ENCODE assay signal across 7 mouse cellular contexts in genomic region chr13:51418268-51418941, GRCm38 (mm10). TPM values are rescaled to one million over a fixed set of nuclear protein-coding genes. Genes with fewer than 3 reads are reported as not detected.
DNase-seq lines count a peak whose midpoint lies in the region; ATAC-seq and TF ChIP-seq lines count a peak whose summit lies in the region.

No protein-coding gene starts in this region.

- H3K27ac ChIP-seq in embryonic facial prominence, embryonic 10.5 days (replicated peaks): peak overlapping the region; percentile 85
- peak overlapping the region; percentile 55 for H3K27ac ChIP-seq in heart, adult 2 months
- H3K27ac ChIP-seq in kidney, adult 2 months (ENCODE audit: insufficient read depth, low read depth, low read length): peak overlapping the region; percentile 14; the same call in 1 of the 2 replicates
- peak overlapping the region; percentile 81 for H3K27ac ChIP-seq in limb, embryonic 11.5 days (replicated peaks; ENCODE audit: low read depth, low read length)
- H3K27ac ChIP-seq in midbrain, embryonic 14.5 days (replicated peaks; ENCODE audit: low read depth, low read length): peak overlapping the region; percentile 37; the same call in 1 of the 2 replicates

- intact Hi-C loops in heart, adult 2 months (cut with DNase I): loop anchor here (1.0 to 5.0 kb wide), 3 partner anchors 226 to 469 kb away; partner anchors contain the start of gene Spin1

- peak; percentile 89 for TF ChIP-seq EP300 in heart, adult 2 months (IDR thresholded peaks at IDR 0.05; ENCODE audit: insufficient read depth, low read depth, low read length)

- WGBS in embryonic facial prominence, embryonic 10.5 days: 5% methylated on average over 20 of the region's 20 CpGs
- WGBS in heart, adult 2 months: 3% methylated on average over 20 of the region's 20 CpGs
- 8% methylated on average over 20 of the region's 20 CpGs for WGBS in kidney, adult 2 months
- 6% methylated on average over 20 of the region's 20 CpGs for WGBS in limb, embryonic 11.5 days
- 3% methylated on average over 20 of the region's 20 CpGs for WGBS in midbrain, embryonic 14.5 days

- H3K4me1 ChIP-seq in embryonic facial prominence, embryonic 10.5 days: peaks cover 33% of the 10 kb centered on the region
- peaks cover 5% of the 10 kb centered on the region for H3K4me1 ChIP-seq in heart, adult 2 months (ENCODE audit: control insufficient read depth, insufficient read depth, low read length)
- H3K4me1 ChIP-seq in kidney, adult 2 months (ENCODE audit: control insufficient read depth, insufficient read depth, low read length): no peaks in the 10 kb centered on the region
- H3K4me1 ChIP-seq in limb, embryonic 11.5 days (ENCODE audit: control insufficient read depth, insufficient read depth, low read length): peaks cover 14% of the 10 kb centered on the region
- peaks cover 14% of the 10 kb centered on the region for H3K4me1 ChIP-seq in midbrain, embryonic 14.5 days (ENCODE audit: control insufficient read depth, insufficient read depth, low read length)

- ATAC-seq in limb, embryonic 11.5 days (ENCODE audit: insufficient number of reproducible peaks, low FRiP score, low TSS enrichment, low read depth): peak; percentile 42; the same call in 1 of the 2 replicates
- ATAC-seq in midbrain, embryonic 14.5 days (ENCODE audit: low FRiP score, low TSS enrichment): peak; percentile 80

- H3K4me2 ChIP-seq in limb, embryonic 11.5 days (ENCODE audit: low read depth, severe bottlenecking): no peak overlapping the region; the same call in 1 of the 2 replicates
- H3K4me2 ChIP-seq in midbrain, embryonic 14.5 days (ENCODE audit: low read length): peak overlapping the region; percentile 47

- peak overlapping the region; percentile 37 for H3K4me3 ChIP-seq in embryonic facial prominence, embryonic 10.5 days
- peak overlapping the region; percentile 36 for H3K4me3 ChIP-seq in heart, adult 2 months
- H3K4me3 ChIP-seq in kidney, adult 2 months (ENCODE audit: insufficient read depth, low read depth, low read length): no peak overlapping the region
- no peak overlapping the region for H3K4me3 ChIP-seq in limb, embryonic 11.5 days (ENCODE audit: low read depth, low read length)
- H3K4me3 ChIP-seq in midbrain, embryonic 14.5 days (replicated peaks; ENCODE audit: low read depth, low read length): peak overlapping the region; percentile 4; the same call in 1 of the 2 replicates

- H3K9me3 ChIP-seq in embryonic facial prominence, embryonic 10.5 days: peaks cover 14% of the 10 kb centered on the region
- peaks cover 13% of the 10 kb centered on the region; the same call in 1 of the 2 replicates for H3K9me3 ChIP-seq in limb, embryonic 11.5 days (ENCODE audit: control insufficient read depth, low read length)
- H3K9me3 ChIP-seq in midbrain, embryonic 14.5 days (ENCODE audit: control insufficient read depth, low read length): 0 out of 2 replicates have a peak, but pooled peaks cover 5% of the 10 kb centered on the region

- H3K79me2 ChIP-seq in heart, adult 2 months (replicated peaks; ENCODE audit: control insufficient read depth, insufficient read depth, low read length): no peaks in the 10 kb centered on the region

- peak; percentile 97 for DNase-seq in adrenal gland, postnatal 14 days
- peak; percentile 94 for DNase-seq in embryonic facial prominence, embryonic 10.5 days (ENCODE audit: low spot score)
- DNase-seq in heart, adult 2 months: peak; percentile 90 to 95
- peak; percentile 94 for DNase-seq in kidney, adult 2 months
- DNase-seq in limb, embryonic 11.5 days (ENCODE audit: low spot score): peak; percentile 99
- DNase-seq in midbrain, embryonic 14.5 days: peak; percentile 99
- DNase-seq in spleen, adult 18-20 months: peak; percentile 73 to 89

- peaks cover 89% of the 10 kb centered on the region for H3K36me3 ChIP-seq in embryonic facial prominence, embryonic 10.5 days (replicated peaks)
- H3K36me3 ChIP-seq in heart, adult 2 months (ENCODE audit: control insufficient read depth, insufficient read depth, low read length): no peaks in the 10 kb centered on the region
- no peaks in the 10 kb centered on the region for H3K36me3 ChIP-seq in kidney, adult 2 months (ENCODE audit: control insufficient read depth, insufficient read depth, low read length)
- H3K36me3 ChIP-seq in limb, embryonic 11.5 days (ENCODE audit: control insufficient read depth, insufficient read depth, low read length): peaks cover 39% of the 10 kb centered on the region
- no peaks in the 10 kb centered on the region for H3K36me3 ChIP-seq in midbrain, embryonic 14.5 days (ENCODE audit: control insufficient read depth, insufficient read depth, low read length)

- TF ChIP-seq CTCF in heart, adult 2 months (IDR thresholded peaks at IDR 0.05): peak; percentile 98
- peak; percentile 94 for TF ChIP-seq CTCF in kidney, adult 2 months (conservative IDR thresholded peaks at IDR 0.05; ENCODE audit: insufficient read depth, insufficient read length, low read depth, low read length)

- no peak overlapping the region for H3K9ac ChIP-seq in heart, adult 2 months (ENCODE audit: low read depth, low read length)
- 0 out of 2 replicates have a peak overlapping the region, but pooled peaks have one; percentile 13 for H3K9ac ChIP-seq in limb, embryonic 11.5 days (ENCODE audit: low read length)
- H3K9ac ChIP-seq in midbrain, embryonic 14.5 days (replicated peaks; ENCODE audit: low read length): peak overlapping the region; percentile 36

- H3K27me3 ChIP-seq in embryonic facial prominence, embryonic 10.5 days (replicated peaks; ENCODE audit: low read depth, poor library complexity, severe bottlenecking): no peaks in the 10 kb centered on the region
- no peaks in the 10 kb centered on the region for H3K27me3 ChIP-seq in heart, adult 2 months (ENCODE audit: control insufficient read depth, insufficient read depth, low read length)
- H3K27me3 ChIP-seq in kidney, adult 2 months (replicated peaks; ENCODE audit: control insufficient read depth, insufficient read depth, low read length): no peaks in the 10 kb centered on the region
- 0 out of 2 replicates have a peak, but pooled peaks cover 2% of the 10 kb centered on the region for H3K27me3 ChIP-seq in limb, embryonic 11.5 days (ENCODE audit: control insufficient read depth, insufficient read depth, low read length)
- no peaks in the 10 kb centered on the region for H3K27me3 ChIP-seq in midbrain, embryonic 14.5 days (ENCODE audit: control insufficient read depth, insufficient read depth, low read length)

- TF ChIP-seq POLR2A in heart, adult 2 months (IDR thresholded peaks at IDR 0.05; ENCODE audit: insufficient read depth, low read depth, low read length): no peak
- no peak for TF ChIP-seq POLR2A in kidney, adult 2 months (IDR thresholded peaks at IDR 0.05; ENCODE audit: low read depth, low read length)

RNA-seq across cellular contexts. Expression of gene S1pr3, which starts 10.0 kb away (rescaled TPM):
- 14.6 and 21.0 TPM in 2 replicates for total RNA-seq in adrenal gland, postnatal 14 days (2021)
- polyA plus RNA-seq in embryonic facial prominence, embryonic 10.5 days (2016; fragmentation: Nextera tagmentation; extraction: Ambion mirVana): 50.4 and 67.6 TPM in 2 replicates
- total RNA-seq in heart, adult 2 months (2021): 10 to 100 TPM; 12.2 to 16.4 TPM
- polyA plus RNA-seq in heart, adult 2 months (2012; rRNA removed): 16.3 and 25.5 TPM in 2 replicates
- 15.6 and 16.1 TPM in 2 replicates for polyA plus RNA-seq in kidney, adult 2 months (2012; rRNA removed)
- 126 and 129 TPM in 2 replicates for polyA plus RNA-seq in limb, embryonic 11.5 days (2014; fragmentation: Nextera tagmentation; extraction: Ambion mirVana)
- polyA plus RNA-seq in midbrain, embryonic 14.5 days (2014; fragmentation: Nextera tagmentation; extraction: Ambion mirVana): 6.1 and 12.8 TPM in 2 replicates

Comparison
In these comparisons a context has a peak if more than half of its experiments do, and no peak if none do; other contexts are left out.
1. H3K27ac ChIP-seq: peak in every context shown above with its lines; median percentile 85 in embryonic facial prominence, embryonic 10.5 days; 81 in limb, embryonic 11.5 days; 55 in heart, adult 2 months; 37 in midbrain, embryonic 14.5 days; 14 in kidney, adult 2 months.
2. H3K4me3 ChIP-seq: peak in embryonic facial prominence, embryonic 10.5 days (single experiment), heart, adult 2 months (single experiment) and midbrain, embryonic 14.5 days (single experiment); none in kidney, adult 2 months (single experiment) and limb, embryonic 11.5 days (single experiment).
3. Peak in every context shown above with its lines, with median percentiles within 50 percentile points of each other: DNase-seq.